Mouse (Mus musculus) intestine, postnatal 0 days (tissue): ENCODE data around the gene Tmem30b. TPM values are rescaled to one million over a fixed set of nuclear protein-coding genes. Genes with fewer than 3 reads are reported as not detected.

Source experiments
- ATAC-seq: fragments of 200-750 bp; cut with Nextera tagmentation; 2 replicates; pipeline ENCODE4 v1.8.0; 2017; ENCODE audit warnings: mild to moderate bottlenecking, moderate TSS enrichment, moderate library complexity
- H3K27ac ChIP-seq: fragments of 300-500 bp; sonication (generic); 2 replicates; pipeline ENCODE4 v1.5.1; 2014; ENCODE audit warnings: mild to moderate bottlenecking, low read depth, low read length, moderate library complexity
- H3K27me3 ChIP-seq: fragments of 300-500 bp; sonication (generic); replicated peaks from 2 replicates; pipeline ENCODE4 v1.6.1; 2014; ENCODE audit warnings: low read length, mixed read lengths; ENCODE audit not compliant: control insufficient read depth, insufficient read depth
- H3K36me3 ChIP-seq: fragments of 300-500 bp; sonication (generic); 2 replicates; pipeline ENCODE4 v1.6.1; 2014; ENCODE audit warnings: mild to moderate bottlenecking, moderate library complexity; ENCODE audit not compliant: control insufficient read depth, insufficient read depth
- H3K4me1 ChIP-seq: fragments of 300-500 bp; sonication (generic); replicated peaks from 2 replicates; pipeline ENCODE4 v1.6.1; 2014; ENCODE audit warnings: antibody characterized with exemption, low read length, mixed read lengths; ENCODE audit not compliant: control insufficient read depth, insufficient read depth
- H3K4me2 ChIP-seq: fragments of 300-500 bp; sonication (generic); replicated peaks from 2 replicates; pipeline ENCODE4 v1.6.1; 2014; ENCODE audit warnings: low read depth, mild to moderate bottlenecking, moderate library complexity
- H3K4me3 ChIP-seq: fragments of 300-500 bp; sonication (generic); 2 replicates; pipeline ENCODE4 v1.5.1; 2014; ENCODE audit warnings: low read depth, low read length
- H3K9ac ChIP-seq: fragments of 300-500 bp; sonication (generic); 2 replicates; pipeline ENCODE4 v1.6.1; 2014; ENCODE audit warnings: mild to moderate bottlenecking, low read depth, low read length
- H3K9me3 ChIP-seq: fragments of 300-500 bp; sonication (generic); 2 replicates; pipeline ENCODE4 v1.6.1; 2016; ENCODE audit warnings: mixed run types; ENCODE audit not compliant: control insufficient read depth
- CTCF ChIP-seq: sonication (generic); IDR thresholded peaks from 2 replicates; pipeline ENCODE4 v1.5.1; 2016; ENCODE audit warnings: low read depth, mild to moderate bottlenecking, control low read depth, antibody characterized with exemption, moderate library complexity
- WGBS: fragments of 180-500 bp; shearing (Covaris S2); extraction: QIAGEN DNeasy Blood & Tissue Kit; methylation state at CpG from one replicate; pipeline ENCODE4 v1.1.7; 2014; 5-methylcytosine and 5-hydroxymethylcytosine counted together
- polyA plus RNA-seq: library from polyadenylated mRNA; unstranded; fragments of >200 nt; fragmentation: Nextera tagmentation; extraction: Ambion mirVana; gene quantifications from 2 replicates; pipeline ENCODE4 v1.2.1, GENCODE M21; 2015

Gene Tmem30b
- polyA plus RNA-seq, 1 experiment from 2014 or later: 84.5 TPM

GRCm38 (mm10) chr12:73514722-73515121, 31.5 kb downstream of the Tmem30b start:
- H3K4me1 ChIP-seq: no peaks in the 10 kb centered on the region
- no peak overlapping the region for H3K4me2 ChIP-seq
- H3K27ac ChIP-seq: no peak overlapping the region
- 0 out of 2 replicates have a peak, but pooled peaks cover 4% of the 10 kb centered on the region for H3K27me3 ChIP-seq
- H3K9me3 ChIP-seq: no peaks in the 10 kb centered on the region
- no peak overlapping the region for H3K4me3 ChIP-seq
- H3K36me3 ChIP-seq: no peaks in the 10 kb centered on the region
- 63% methylated on average over 6 of the region's 6 CpGs for WGBS
- no peak for TF ChIP-seq CTCF
- no peak overlapping the region for H3K9ac ChIP-seq
- ATAC-seq: no peak

- no peak for ATAC-seq
- Histone ChIP-seq H3K27ac (no peak overlapping the region), H3K9me3 (no peaks in the 10 kb centered on the region), H3K9ac (no peak overlapping the region), H3K36me3 (no peaks in the 10 kb centered on the region), H3K4me1 (no peaks in the 10 kb centered on the region), H3K27me3 (0 out of 2 replicates have a peak, but pooled peaks cover 4% of the 10 kb centered on the region), H3K4me3 (no peak overlapping the region), H3K4me2 (no peak overlapping the region)
- WGBS: 83% methylated on average over 10 of the region's 10 CpGs
- no peak for TF ChIP-seq CTCF
Measured at GRCm38 (mm10) chr12:73513958-73514357, 32.2 kb downstream of the Tmem30b start.

GRCm38 (mm10) chr12:73511467-73512047, 34.6 kb downstream of the Tmem30b start:
- no peaks in the 10 kb centered on the region for H3K27me3 ChIP-seq
- H3K36me3 ChIP-seq: no peaks in the 10 kb centered on the region
- no peak for ATAC-seq
- no peaks in the 10 kb centered on the region for H3K9me3 ChIP-seq
- no peak overlapping the region for H3K27ac ChIP-seq
- no peak overlapping the region for H3K9ac ChIP-seq
- H3K4me1 ChIP-seq: no peaks in the 10 kb centered on the region
- H3K4me3 ChIP-seq: no peak overlapping the region
- no peak overlapping the region for H3K4me2 ChIP-seq
- no peak for TF ChIP-seq CTCF
- 86% methylated on average over 16 of the region's 16 CpGs for WGBS

DNA sequence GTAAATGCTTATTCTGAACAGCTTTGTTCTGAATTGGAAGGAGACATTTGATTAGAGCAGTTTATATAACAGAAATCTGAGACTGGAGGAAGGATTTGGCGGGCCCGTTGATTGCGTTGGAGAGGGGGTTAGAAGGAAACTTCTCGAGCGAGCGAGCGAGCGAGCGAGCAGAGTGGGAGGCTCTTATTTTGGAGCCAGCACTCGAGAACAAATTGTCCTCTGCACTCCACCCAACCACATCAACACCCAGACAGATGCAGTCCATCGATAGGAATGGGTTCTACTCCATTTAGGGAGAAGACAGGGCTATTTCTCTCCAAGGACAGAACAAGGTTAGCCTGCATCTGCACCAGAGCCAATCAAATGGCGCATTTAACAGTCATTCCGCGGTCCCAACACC, 39.1 kb downstream of the Tmem30b start:
- no peak for ATAC-seq
- TF ChIP-seq CTCF: no peak
- Histone ChIP-seq H3K27me3 (no peaks in the 10 kb centered on the region; the same call in 1 of the 2 replicates), H3K9me3 (no peaks in the 10 kb centered on the region), H3K36me3 (no peaks in the 10 kb centered on the region), H3K9ac (no peak overlapping the region), H3K4me1 (no peaks in the 10 kb centered on the region), H3K27ac (no peak overlapping the region), H3K4me3 (no peak overlapping the region), H3K4me2 (peak overlapping the region; percentile 35; the same call in 1 of the 2 replicates)
- 66% methylated on average over 14 of the region's 14 CpGs for WGBS

DNA sequence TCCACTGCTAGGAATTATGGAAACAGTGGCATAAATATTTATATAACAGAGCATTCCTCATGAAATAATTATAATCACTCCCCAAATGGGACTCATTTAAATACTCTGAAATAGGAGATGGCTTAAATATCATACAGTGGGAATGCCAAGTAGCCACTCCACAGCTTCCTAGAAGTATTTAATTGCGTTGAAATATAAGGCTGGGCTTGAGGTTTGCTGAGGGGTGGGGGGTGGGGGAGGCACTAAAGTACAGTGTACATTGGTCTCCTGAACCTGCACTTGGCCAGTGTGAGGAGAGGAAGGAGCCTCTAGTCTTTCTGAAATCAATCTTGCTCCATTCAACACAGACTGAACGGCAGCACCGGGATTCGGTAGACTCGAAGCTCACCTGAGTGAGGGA, 39.5 kb downstream of the Tmem30b start:
- H3K9me3 ChIP-seq: no peaks in the 10 kb centered on the region
- 67% methylated on average over 5 of the region's 5 CpGs for WGBS
- peak overlapping the region; percentile 35; the same call in 1 of the 2 replicates for H3K4me2 ChIP-seq
- no peak overlapping the region for H3K4me3 ChIP-seq
- H3K36me3 ChIP-seq: no peaks in the 10 kb centered on the region
- no peak for ATAC-seq
- no peak overlapping the region for H3K27ac ChIP-seq
- TF ChIP-seq CTCF: no peak
- H3K27me3 ChIP-seq: no peaks in the 10 kb centered on the region; the same call in 1 of the 2 replicates
- no peaks in the 10 kb centered on the region for H3K4me1 ChIP-seq
- H3K9ac ChIP-seq: no peak overlapping the region

DNA sequence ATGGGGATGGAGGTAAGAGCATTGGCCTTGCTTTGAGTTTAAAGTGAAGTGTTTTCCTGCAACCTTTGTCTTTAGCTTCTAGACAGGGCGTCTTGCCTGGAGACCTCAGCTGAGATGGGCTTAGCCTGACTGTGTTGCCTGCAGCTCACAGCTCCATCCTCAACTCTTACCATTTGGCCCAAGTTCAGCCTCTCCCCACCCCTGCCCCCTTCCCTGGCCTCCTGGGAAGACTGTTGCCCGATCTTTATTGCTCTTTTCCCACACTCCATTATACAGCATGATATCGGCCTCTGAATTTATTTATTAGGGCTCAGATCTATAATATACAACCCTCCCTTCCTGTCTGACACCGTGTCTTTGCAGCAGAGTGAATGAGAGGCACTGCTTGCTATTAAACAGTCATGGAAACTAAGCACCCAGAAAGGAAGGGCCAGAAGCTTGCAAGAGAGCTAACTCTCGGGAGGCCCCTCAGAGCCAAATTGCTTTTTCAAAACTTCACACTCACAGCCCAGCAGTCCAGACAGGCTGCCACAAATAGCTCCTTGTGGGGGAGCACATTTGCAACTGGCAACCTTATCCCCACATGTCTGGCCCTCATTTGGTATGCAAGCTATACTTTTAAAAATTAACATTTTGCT, 45.4 kb downstream of the Tmem30b start:
- H3K4me3 ChIP-seq: no peak overlapping the region
- H3K9ac ChIP-seq: no peak overlapping the region
- no peaks in the 10 kb centered on the region for H3K4me1 ChIP-seq
- WGBS: 23% methylated on average over 5 of the region's 5 CpGs
- H3K27ac ChIP-seq: no peak overlapping the region
- H3K9me3 ChIP-seq: no peaks in the 10 kb centered on the region
- no peak for TF ChIP-seq CTCF
- ATAC-seq: no peak
- H3K27me3 ChIP-seq: no peaks in the 10 kb centered on the region
- no peak overlapping the region for H3K4me2 ChIP-seq
- H3K36me3 ChIP-seq: no peaks in the 10 kb centered on the region
